ENCODE assay signal across 45 mouse cellular contexts in the genomic region with DNA sequence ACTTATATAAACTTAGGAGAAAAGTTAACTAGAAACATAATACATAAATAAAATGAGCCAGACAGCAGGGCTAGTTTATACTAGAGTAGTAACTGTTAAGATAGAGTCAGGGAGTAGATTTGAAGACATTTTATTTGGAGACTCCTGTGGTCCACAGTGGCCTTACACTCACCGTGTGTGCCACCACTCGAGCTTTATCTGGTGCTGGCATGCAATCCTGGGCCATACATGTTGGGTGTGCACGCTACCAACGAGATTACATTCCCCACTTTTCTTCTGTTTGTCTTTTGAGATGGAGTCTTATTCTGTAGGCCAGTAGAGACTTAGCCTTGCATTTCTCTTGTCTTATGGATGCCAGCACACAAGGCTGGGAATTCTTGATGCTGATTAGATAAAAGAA. TPM values are rescaled to one million over a fixed set of nuclear protein-coding genes. Genes with fewer than 3 reads are reported as not detected.
"Had no signal": no experiment of that assay in that cellular context is flagged by ENCODE, and none has a peak within 500 bp of the region (broad histone marks: within the 10 kb centered on the region; RNA-seq: fewer than 3 reads in every experiment).

No protein-coding gene starts in this region.

- H3K36me3 ChIP-seq: limb, embryonic 10.5 days; limb, embryonic 12.5 days; limb, embryonic 13.5 days; limb, embryonic 15.5 days; liver, embryonic 13.5 days; liver, embryonic 15.5 days; lung, embryonic 15.5 days; midbrain, embryonic 10.5 days; midbrain, embryonic 12.5 days; midbrain, embryonic 13.5 days; midbrain, embryonic 15.5 days; neural tube, embryonic 12.5 days had no signal

- ATAC-seq: liver, postnatal 0 days; lung, postnatal 0 days; midbrain, embryonic 13.5 days; midbrain, embryonic 15.5 days; midbrain, embryonic 16.5 days had no signal

- DNase-seq: left cerebral cortex, postnatal 4 days; liver; liver, embryonic 13.5 days; liver, postnatal 0 days; lung, adult 18-20 months; lung, adult 2 months; lung, embryonic 14.5 days; lung, postnatal 10 days; lung, postnatal 14 days; lung, postnatal 36 days; lung, postnatal 4 days; midbrain, embryonic 14.5 days had no signal

- H3K4me3 ChIP-seq: limb, embryonic 10.5 days; limb, embryonic 12.5 days; limb, embryonic 13.5 days; limb, embryonic 15.5 days; liver, embryonic 13.5 days; liver, embryonic 15.5 days; lung, embryonic 15.5 days; megakaryocyte, embryonic 14.5 days; midbrain, embryonic 10.5 days; midbrain, embryonic 12.5 days; midbrain, embryonic 13.5 days; midbrain, embryonic 15.5 days; myocyte; neural tube, embryonic 12.5 days had no signal

- H3K4me1 ChIP-seq: limb, embryonic 10.5 days; limb, embryonic 15.5 days; liver, embryonic 13.5 days; liver, embryonic 15.5 days; lung, embryonic 15.5 days; midbrain, embryonic 15.5 days had no signal

- H3K4me2 ChIP-seq: limb, embryonic 12.5 days; limb, embryonic 13.5 days; limb, embryonic 15.5 days; liver, embryonic 11.5 days; liver, embryonic 13.5 days; liver, embryonic 15.5 days; lung, embryonic 14.5 days; lung, embryonic 15.5 days; midbrain, embryonic 11.5 days; midbrain, embryonic 12.5 days; midbrain, embryonic 13.5 days; midbrain, embryonic 15.5 days; neural tube, embryonic 12.5 days had no signal

- H3K9ac ChIP-seq: limb, embryonic 12.5 days; limb, embryonic 13.5 days; limb, embryonic 15.5 days; liver, embryonic 13.5 days; liver, embryonic 14.5 days; liver, embryonic 15.5 days; liver, postnatal 0 days; lung, embryonic 14.5 days; lung, embryonic 15.5 days; midbrain, embryonic 12.5 days; midbrain, embryonic 13.5 days; midbrain, embryonic 15.5 days; neural tube, embryonic 12.5 days had no signal

- H3K9me3 ChIP-seq: limb, embryonic 10.5 days; limb, embryonic 12.5 days; limb, embryonic 13.5 days; limb, embryonic 15.5 days; liver, embryonic 13.5 days; liver, embryonic 15.5 days; lung, embryonic 15.5 days; megakaryocyte, embryonic 14.5 days; midbrain, embryonic 10.5 days; midbrain, embryonic 12.5 days; midbrain, embryonic 13.5 days; midbrain, embryonic 15.5 days; neural tube, embryonic 12.5 days had no signal

- H3K27ac ChIP-seq: limb, embryonic 10.5 days; limb, embryonic 12.5 days; limb, embryonic 13.5 days; limb, embryonic 15.5 days; liver, embryonic 13.5 days; liver, embryonic 14.5 days; liver, embryonic 15.5 days; lung, embryonic 15.5 days; macrophage; midbrain, embryonic 10.5 days; midbrain, embryonic 12.5 days; midbrain, embryonic 13.5 days; midbrain, embryonic 15.5 days; neural tube, embryonic 12.5 days had no signal

- H3K27me3 ChIP-seq: limb, embryonic 15.5 days; liver, embryonic 13.5 days; liver, embryonic 15.5 days; lung, embryonic 15.5 days; megakaryocyte, embryonic 14.5 days; midbrain, embryonic 12.5 days; midbrain, embryonic 13.5 days; midbrain, embryonic 15.5 days; neural tube, embryonic 12.5 days had no signal

RNA-seq across cellular contexts. Expression of a gene that starts 24.0 kb away (rescaled TPM):
- total RNA-seq: megakaryocyte progenitor cell, adult 5-6 weeks; megakaryocyte, adult 5-6 weeks; megakaryocyte-erythroid progenitor cell, adult 5-6 weeks; monocyte, adult 5-6 weeks had no signal
- polyA plus RNA-seq: limb, embryonic 10.5 days; liver, adult 2 months; liver, postnatal 0 days; macrophage; midbrain, embryonic 11.5 days; midbrain, embryonic 12.5 days had no signal

RNA-seq across cellular contexts. Expression of a gene that starts 32.3 kb away (rescaled TPM):
- total RNA-seq: left cerebral cortex, postnatal 10 days; left cerebral cortex, postnatal 14 days; left cerebral cortex, postnatal 25 days; left cerebral cortex, postnatal 36 days; left cerebral cortex, postnatal 4 days; liver, adult 2 months; megakaryocyte progenitor cell, adult 5-6 weeks; megakaryocyte, adult 5-6 weeks; megakaryocyte-erythroid progenitor cell, adult 5-6 weeks; midbrain, postnatal 0 days; monocyte, adult 5-6 weeks had no signal
- polyA plus RNA-seq: limb, embryonic 10.5 days; limb, embryonic 11.5 days; limb, embryonic 12.5 days; limb, embryonic 13.5 days; limb, embryonic 15.5 days; liver, adult 2 months; liver, embryonic 11.5 days; liver, embryonic 13.5 days; liver, embryonic 14.5 days; liver, embryonic 15.5 days; liver, embryonic 16.5 days; liver, postnatal 0 days; lung, adult 2 months; lung, embryonic 14.5 days; lung, embryonic 16.5 days; lung, postnatal 0 days; macrophage; midbrain, embryonic 10.5 days; midbrain, embryonic 11.5 days; midbrain, embryonic 12.5 days; midbrain, embryonic 13.5 days; midbrain, embryonic 14.5 days; midbrain, embryonic 15.5 days; midbrain, embryonic 16.5 days; midbrain, postnatal 0 days; myocyte; neural tube, embryonic 11.5 days; neural tube, embryonic 12.5 days had no signal
